Mouse (Mus musculus): ENCODE measurements around the gene Tcf7. TPM values are rescaled to one million over a fixed set of nuclear protein-coding genes. Genes with fewer than 3 reads are reported as not detected.

The Tcf7 gene
- polyA plus RNA-seq, 2 experiments from 2014 or later: 227 to 315 TPM

GRCm38 (mm10) chr11:52267271-52267670 lies 15.5 kb downstream of the Tcf7 start:
- no peak for ATAC-seq

DNA sequence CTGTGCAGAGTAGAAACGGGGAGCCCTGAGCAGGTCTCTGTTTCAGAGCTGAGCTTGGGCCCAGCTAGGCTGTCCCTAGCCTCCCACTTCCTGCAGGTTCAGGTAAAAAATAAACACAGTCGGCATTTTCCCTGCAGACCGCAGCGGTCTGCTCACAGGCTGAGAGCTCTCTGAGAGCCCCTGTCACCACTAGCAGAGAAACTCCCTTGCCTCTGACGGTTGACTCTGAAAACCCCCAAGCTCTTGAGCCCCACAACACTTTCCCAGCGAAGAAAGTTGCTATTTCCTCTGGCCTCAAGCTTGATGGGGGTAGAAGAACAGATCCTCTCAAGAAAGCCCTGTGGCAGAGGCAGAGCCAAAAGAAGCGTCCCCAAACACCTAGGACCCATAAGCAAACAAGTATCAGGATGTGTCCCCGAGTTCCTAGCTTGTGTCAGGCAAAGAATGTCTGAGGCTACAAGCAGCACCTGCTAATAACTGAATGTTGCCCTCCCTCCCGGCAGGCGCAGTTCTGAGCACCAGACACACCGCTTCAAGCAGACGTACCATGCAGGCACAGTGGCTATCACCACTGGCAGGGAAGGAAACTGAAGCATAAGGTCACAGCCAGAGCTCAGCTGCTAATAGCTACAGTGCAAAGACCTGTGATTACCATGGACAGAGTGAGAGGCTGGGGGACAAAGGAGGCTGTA lies 17.1 kb downstream of the Tcf7 start:
- peak; percentile 69 for ATAC-seq

DNA sequence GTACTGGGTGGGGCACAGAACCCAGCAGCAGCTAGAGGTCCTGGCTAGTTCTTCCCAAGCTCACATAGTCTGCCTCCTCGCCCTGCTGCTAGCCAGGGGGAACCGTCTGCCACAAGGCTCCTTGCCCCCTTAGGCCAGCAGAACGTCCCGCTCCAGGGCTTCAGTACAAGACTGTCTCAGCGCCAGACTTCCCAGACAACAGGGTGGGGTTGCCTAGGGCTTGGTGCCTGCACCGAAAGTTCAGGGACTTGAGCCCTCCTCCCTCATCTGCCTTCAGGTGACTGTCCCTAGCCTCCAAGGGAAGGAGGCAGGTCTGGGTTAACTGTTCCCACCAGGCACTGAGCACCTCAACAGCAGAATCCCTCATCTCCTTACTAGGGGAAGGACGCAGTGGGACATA lies 17.9 kb downstream of the Tcf7 start:
- no peak for ATAC-seq

DNA sequence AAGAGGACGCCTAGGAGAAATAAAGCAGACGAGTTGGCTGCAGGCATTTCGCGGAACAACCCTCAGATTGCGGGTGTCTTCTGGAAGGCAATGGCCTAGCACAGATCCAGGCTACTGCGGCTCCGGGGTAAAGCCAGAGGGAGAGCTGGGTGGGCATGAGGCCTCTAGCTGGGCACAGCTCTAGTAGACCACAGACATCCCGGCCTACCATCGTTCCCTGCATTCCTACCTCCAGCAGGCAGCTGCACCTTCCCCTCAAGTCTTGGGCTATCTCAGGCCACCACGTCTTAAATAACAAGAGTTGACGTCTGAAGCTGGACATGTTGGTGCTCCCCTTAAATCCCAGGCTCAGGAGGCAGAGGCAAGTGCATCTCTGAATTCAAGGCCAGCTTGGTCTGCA lies 20.5 kb downstream of the Tcf7 start:
- no peak for ATAC-seq

DNA sequence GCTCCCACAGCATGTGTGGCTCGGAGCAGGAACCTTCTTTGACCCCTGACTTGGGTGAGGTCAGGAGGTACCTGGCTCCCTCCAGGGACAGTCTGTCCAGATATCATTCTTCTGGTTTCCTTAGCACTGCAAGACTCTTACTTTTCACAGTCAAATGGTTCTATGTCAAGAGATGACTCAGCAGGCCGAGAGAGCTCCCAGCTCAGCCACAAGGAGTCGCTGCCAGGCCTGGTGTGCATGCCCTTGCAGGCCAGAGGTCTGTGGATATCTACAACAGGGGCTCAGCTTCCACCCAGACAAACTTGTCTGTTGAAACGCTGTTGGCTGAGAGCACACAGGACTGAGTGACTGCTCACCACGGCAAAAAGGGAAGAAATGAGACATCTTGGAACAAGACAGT lies 20.9 kb downstream of the Tcf7 start:
- ATAC-seq: no peak

DNA sequence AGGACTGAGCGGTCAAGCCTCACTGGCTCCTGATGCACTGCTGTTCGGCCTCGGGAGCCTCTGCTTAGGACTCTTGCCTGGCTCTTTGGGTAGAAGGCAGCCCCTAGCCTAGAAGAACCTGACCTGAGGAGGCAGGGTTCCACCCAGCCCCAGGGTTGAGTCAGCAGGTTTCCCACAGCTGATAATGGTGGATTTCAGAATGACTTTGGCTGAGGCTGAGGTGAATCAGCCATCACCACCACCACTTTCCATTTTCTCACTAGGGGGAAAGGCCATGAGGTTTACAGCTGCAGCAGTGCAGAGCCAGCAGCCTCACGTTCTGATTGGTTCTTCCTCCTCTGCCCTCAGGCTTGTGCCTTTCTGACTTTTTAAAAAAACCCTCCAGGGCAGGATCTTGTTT lies 21.9 kb downstream of the Tcf7 start:
- no peak for ATAC-seq

DNA sequence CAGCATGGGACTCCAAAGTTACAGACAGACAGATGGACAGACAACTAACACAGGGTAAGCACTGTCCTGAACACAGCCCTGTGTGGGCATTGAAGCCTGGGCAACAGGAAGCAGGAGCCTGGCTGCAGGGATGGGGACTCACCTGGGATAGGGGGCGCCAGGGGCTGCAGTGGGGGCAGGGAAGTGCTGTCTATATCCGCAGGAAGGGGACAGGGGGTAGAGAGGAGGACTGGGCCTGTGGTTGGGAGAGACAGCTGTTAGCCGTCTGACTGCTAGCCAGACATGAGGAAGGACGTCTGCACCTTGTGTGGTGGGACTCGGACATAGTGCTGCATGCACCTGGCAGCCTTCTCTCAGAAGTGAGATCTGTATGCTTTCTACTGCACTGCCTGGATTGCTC lies 24.1 kb downstream of the Tcf7 start:
- ATAC-seq: no peak

GRCm38 (mm10) chr11:52257376-52257775 lies 25.4 kb downstream of the Tcf7 start:
- no peak for ATAC-seq

DNA sequence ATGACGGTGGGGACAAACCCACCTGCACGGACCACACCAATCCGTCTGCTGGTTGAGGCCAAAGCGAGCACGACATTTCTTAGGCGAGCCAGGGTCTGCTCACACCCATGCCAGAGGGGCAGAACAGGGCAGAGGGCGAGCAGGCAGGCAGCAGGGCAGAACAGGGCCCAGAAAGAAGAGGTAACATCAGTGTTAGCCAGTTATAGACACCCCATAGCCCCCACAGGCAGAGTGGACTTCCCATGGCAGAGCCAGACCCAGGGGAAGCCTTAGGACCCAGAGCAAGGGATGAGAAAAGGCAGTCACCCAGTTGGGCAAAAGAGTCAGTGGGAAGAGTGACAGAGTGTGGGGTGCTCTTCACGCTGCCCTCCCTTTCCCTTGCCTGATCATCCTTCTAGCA lies 27.7 kb downstream of the Tcf7 start:
- ATAC-seq: no peak

DNA sequence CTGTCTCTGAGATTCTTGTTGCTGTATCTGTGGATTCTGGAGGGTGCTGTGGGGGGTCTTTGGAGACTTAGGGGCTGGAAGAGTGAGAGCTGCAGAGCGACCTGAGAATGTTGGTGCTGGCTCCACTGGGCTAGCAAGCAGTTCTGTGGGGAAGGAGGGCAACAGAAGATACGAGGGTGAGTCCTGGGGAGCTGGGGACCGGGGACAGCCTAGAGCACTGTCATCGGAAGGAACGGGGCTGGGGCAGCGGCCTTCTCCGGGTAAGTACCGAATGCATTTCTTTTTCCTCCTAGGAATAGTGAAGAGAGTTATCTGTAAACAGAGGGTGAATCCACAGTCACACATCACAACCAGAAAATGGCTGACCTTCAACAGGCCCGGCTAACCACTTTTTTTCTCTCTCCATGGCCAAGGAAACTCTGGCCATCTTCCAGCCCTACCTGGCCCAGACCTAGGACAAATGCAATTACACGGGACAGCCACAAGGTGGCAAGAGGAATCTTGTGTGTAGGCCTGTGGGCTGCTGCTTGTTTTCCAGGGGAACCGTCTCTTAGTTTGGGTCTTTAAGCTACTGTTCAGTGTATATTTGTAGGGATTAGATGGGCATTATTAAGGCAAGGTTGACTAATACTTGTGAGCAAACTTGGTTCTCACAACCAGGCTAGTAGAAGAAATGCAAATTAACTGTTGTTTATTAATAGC lies 29.0 kb downstream of the Tcf7 start:
- no peak for ATAC-seq

- no peak for ATAC-seq
Observed at GRCm38 (mm10) chr11:52252692-52253091, 30.1 kb downstream of the Tcf7 start.

GRCm38 (mm10) chr11:52251770-52252169 lies 31.0 kb downstream of the Tcf7 start:
- ATAC-seq: no peak

GRCm38 (mm10) chr11:52249452-52249851 lies 33.4 kb downstream of the Tcf7 start:
- no peak for ATAC-seq

DNA sequence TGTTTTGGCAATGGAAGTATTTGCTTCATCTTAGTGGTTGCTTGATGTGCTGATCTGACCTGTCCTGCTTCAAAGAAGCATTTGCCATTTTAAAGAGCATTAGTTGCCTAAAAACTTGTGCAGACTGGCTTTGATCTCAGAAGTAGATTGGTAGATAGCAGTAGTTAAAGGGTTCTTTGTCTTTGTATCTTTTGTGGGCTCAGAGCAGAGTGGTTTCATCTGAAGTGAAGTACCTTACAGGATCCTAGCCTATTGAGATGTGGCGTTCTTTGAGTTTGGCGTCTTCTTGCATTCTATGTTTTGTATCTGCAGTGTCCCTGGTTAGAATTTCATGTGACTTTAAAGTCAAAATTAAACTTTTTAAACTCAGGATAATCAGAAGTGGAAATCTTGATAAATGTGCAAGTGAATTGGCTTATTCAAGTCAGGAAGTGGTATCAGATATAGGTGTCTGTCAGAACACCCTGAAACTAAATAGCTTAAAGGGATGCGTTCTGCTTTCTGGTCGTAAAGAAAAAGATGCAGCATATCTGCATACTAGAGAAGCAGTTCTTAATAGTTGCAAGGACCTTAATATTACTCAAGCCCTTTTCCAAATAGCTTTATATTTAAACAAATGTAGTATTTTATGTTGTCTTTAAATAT lies 41.8 kb downstream of the Tcf7 start:
- peak; percentile 70 for ATAC-seq

GRCm38 (mm10) chr11:52234509-52234908 lies 48.3 kb downstream of the Tcf7 start:
- no peak for ATAC-seq

GRCm38 (mm10) chr11:52233906-52234305 lies 48.9 kb downstream of the Tcf7 start:
- ATAC-seq: no peak

DNA sequence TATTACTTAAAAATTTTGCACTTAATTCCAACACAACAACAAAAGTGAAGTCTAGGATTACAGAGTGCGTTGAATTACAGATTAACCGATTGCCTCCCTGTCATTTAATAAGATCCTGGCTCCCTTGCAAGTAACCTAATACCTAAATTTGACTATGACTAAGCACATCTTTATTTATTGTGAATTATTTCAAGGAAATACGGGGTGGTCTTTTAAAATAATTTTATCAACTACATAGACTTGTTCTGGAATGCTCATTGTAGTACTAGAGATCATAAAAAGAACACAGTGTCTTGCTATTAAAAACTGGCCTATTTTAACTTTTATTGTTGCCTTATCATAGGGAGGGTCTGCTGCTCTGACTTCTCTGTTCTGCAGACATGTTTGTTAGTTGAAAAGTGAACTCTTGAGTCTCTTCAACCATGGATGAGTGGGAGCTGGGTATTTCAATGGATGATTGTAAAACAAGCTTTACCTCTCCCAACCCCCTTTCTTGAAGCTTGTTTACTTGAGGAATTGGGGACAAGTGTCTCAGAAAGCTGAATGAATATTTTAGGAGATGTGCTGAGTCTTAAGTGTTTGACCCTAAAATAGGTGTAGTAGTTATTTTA lies 49.7 kb downstream of the Tcf7 start:
- ATAC-seq: no peak

GRCm38 (mm10) chr11:52231606-52232541 lies 50.9 kb downstream of the Tcf7 start, which contains the start of gene Skp1a:
Gene Skp1a (plus strand): TSS chr11:52231995.
- ATAC-seq: peak; percentile 79

DNA sequence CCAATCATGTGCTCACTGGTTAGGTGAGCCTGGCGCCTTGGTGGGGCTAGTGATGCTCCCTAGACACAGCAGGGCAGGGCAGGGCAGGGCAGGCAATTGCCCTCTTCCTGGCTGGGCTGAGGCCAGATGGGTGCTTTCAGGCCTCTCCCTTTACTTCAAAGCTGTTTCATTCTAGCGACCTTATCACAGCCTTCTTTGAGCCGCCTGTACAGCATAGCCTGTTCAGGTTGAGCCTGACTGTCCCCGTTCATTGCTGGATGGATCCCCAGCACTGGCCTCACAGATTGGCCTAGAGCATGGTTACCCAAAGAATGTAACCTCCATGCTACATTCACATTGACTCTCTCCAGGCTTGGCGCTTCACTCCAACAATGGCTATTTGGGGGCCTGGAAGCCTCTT lies 52.1 kb downstream of the Tcf7 start:
- no peak for ATAC-seq

DNA sequence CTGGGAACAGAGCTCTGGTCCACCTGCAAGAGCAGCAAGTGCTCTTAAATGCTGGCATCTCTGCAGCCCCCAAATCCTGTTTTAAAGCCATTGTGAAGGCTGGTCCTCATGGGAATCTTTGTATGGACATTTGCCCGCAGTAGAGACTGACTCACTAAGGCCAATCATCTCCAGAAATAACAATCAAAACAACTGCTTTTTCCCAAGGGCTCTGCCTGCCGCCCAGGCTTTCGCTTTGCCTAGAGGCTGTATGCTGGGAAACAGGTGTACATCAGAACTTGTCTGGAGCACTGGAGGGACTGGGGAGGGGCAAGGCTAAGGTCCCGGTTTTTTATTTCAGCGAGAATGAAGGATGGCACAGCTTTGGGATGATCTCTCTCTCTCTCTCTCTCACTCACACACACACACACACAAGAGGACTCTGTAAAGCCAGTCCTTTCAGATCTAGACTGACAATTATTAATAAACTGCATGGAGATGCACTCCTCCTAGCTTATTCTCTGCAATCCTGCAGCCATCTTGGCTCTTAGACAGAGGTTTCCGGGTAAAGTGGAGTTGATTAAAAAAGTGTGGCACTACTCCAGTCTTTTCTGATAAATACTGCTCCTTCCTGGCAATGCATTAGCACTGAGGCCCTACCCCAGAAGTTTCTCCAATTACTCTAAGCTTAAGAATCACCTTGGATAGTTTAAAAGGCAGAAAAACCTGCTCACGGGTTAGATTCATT lies 53.9 kb downstream of the Tcf7 start:
- ATAC-seq: no peak

DNA sequence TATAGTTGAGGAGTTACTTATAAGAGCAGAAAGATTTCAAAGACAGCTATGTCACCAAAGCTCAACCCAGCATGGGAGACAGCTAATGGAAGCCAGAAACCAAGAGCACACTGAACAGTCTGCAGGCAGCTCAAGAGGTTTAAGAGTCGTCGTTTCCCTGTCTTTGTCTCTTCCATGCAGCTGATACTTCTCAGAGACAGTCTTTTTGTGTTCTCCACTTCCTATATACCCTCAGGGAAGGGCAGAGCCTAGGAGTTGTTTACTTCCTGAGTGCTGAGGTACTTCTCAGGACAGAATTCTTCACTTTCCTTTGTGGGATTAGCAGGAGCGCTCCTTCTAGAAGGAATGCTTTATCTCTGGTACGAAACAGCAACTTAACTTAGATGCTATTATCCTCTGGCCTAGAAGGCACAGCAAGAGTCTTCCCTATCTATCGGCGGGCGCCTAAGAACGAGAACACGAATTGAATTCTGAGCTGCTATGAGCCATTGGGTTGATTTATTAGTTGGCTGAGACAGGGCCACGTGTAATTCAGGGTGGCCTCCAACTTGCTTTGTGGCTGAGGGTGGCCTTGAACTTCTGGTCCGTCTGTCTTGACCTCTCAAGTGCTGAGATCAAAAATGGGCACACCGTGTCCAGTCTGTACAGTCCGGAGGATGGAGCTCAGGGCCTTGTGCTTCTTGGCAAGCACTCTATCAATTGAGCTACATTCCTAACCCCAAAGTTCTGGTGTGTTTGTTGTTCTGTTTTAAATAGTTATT lies 55.2 kb downstream of the Tcf7 start:
- no peak for ATAC-seq
